Mouse (Mus musculus) urinary bladder, adult 18-20 months (tissue): Measurements from ENCODE around the gene Galk1.
"Not testable (repeated sequence)": the region's sequence is repeated elsewhere in the genome, so short reads cannot be mapped to it uniquely, and the experiment has no call there.

Experiments
- DNase-seq, 2 experiments: peaks; one replicate each; pipeline ENCODE4 v3.0.0; 2022; ENCODE audit warnings: low spot score in 2 of 2, mixed read lengths in 2 of 2

Gene Galk1

DNA sequence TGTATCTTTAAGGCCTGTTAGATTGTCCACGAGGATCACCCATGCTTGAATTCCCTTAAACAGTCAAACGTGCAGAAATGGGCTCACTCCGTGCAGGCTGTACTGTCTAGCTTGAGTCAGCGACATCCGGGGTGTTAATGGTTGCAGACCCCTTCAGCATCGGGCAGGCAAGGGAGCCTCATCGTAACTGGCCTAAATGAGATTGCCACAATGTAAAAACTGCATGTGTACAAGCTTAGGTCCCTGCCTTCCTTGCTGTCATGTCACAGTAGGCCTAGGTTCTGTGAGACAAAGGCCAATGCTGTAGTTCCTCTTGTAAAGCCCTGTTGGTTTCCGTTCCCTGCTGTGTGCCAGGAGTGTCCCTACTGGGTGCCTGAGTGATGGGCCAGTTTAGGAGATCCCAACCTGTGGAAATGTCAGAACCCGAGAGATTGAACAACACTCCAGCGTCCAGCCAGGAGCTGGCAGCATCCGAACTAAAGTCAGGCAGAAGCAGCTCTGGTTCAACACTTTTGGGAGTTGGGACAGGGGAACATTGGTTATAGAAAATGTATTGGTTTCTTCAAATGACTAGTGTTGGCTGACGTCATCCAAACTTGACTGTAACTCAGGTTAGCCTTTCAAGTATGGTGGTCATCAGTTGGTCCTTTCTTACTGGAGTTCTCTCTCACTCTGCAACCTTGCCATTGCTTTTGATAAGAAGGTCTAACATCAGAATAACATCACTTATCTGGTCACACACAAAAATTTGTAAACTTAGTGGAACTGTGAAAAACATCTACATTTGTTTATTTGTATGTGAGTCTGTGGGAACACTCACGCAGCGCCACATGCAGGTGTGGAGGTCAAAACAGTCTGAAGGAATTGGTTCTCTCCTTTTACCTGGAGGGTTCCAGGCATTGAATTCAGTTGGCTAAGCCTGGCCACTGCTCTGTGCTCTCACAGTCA lies 18.7 kb upstream of the Galk1 start:
- peak in 1 of 2 experiments; percentile 37 for DNase-seq

DNA sequence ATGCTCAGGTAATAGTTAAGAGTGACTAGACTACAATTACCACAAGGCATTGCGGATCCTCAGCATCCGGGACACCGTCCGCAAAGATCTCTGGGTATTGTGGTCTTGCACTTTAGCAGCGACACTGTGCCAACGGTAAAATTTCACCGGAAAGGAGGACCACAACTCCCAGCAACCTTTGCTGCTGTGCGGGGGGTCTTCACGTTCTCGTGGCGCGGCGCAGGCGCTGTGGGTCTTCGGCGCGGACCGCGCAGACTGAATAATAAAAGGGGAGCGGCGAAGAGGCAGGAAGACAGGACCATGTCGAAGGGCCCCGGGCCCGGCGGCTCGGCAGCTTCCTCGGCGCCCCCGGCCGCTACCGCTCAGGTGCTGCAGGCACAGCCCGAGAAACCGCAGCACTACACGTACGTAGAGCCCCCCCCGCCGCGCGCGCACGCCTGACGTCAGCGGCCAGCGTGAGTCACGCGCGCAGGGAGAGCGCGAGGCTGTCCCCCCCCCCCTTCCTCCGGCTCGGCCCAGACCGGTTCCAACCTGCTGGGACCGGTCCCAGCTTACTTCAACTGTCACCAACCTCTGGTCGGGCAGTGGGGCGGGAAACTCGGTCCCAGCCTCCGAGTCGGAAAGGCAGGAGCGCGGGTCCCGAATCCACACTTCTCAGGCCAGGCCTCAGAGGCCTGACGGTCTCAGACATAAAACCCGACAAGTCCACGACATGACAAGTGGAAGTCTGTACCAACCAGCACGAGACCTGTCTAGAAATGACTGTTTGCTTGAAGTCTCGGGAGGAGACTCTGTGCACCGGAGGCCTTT lies 17.8 kb upstream of the Galk1 start, which contains the start of gene Unk:
Unk (plus strand) TSS at position 235 of the 810 bp plus-strand sequence.
- DNase-seq: peak; percentile 95 to 97

DNA sequence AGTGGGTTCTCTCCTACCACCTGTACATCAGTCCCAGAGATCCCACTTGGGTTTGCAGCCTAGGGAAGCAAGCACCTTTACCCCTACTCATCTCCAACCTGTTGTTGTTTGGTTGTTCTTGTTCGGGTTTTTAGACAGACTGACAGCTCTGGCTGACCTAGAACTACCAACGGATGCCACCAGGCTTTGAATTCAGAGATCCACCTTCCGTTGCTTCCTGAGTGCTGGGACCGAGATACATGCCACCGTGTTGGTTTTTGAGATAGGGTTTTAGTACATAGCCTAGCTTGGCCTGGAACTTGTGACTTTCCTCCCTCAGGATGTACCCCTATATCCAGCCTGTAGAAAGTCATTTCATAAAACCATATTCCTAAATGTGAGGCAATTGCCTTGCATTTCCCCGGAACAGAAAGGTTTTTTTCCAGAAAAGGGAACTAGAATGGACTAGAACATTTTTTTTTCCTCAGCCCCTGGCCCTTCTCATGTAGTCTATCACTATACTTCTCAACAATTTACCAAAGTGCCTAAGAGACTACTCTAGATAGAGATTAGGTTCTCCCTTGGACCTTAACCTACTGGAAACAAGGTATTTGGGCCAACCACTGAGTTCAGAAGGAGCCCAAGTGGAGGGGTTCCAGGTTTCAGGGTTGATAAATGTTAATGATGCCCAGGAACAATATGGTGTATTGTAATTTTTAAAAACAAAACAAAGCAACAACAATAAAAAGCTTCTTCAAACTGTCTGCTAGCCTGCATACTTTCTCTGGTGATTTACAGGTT lies 16.8 kb upstream of the Galk1 start:
- no peak for DNase-seq

DNA sequence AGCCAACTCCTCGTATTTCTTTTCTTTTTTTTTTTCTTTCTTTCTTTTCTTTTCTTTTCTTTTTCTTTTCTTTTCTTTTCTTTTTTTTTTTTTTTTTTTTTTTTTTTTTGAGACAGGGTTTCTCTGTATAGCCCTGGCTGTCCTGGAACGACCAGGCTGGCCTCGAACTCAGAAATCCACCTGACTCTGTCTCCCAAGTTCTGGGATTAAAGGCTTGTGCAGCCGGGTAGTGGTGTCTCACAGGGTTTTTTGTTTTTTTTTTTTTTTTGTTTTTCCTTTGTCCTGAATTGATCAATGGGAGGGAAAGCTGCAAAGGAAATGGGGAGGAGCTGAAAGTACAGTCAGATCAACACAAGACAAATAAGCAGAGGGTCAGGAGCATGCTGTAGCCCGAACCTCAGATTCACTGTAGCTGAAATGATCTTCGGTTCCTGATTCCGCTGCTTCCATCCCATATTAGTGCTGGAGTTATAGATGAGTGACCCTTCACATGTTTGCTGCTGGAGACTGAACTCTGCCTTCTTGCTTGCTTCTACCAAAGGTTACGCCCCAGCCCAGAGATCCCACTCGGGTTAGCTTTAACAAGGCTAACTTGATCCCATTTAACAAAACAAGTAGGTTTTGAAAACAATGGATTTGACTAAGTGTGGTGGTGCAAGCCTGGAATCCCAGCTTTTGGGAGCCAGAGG lies 15.8 kb upstream of the Galk1 start:
- no peak for DNase-seq

DNA sequence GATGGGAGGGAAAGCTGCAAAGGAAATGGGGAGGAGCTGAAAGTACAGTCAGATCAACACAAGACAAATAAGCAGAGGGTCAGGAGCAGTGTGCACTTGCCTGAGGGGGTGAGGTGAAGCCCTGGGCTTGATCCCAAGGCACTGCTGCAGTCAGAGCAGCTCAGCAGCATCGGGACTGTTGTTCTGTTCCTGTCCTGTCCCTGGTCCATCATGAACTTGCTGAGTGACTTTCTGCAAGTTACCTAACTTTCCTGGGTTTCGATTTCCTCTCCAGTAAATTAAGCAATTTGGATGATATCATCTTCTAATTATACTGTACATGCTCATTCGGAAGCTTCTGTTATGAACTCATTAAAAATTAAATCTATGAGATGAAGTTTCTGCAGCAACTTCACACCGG lies 15.2 kb upstream of the Galk1 start, which contains the start of gene H3f3b:
H3f3b (minus strand) TSS at position 207 of the 400 bp plus-strand sequence.
- no peak for DNase-seq

DNA sequence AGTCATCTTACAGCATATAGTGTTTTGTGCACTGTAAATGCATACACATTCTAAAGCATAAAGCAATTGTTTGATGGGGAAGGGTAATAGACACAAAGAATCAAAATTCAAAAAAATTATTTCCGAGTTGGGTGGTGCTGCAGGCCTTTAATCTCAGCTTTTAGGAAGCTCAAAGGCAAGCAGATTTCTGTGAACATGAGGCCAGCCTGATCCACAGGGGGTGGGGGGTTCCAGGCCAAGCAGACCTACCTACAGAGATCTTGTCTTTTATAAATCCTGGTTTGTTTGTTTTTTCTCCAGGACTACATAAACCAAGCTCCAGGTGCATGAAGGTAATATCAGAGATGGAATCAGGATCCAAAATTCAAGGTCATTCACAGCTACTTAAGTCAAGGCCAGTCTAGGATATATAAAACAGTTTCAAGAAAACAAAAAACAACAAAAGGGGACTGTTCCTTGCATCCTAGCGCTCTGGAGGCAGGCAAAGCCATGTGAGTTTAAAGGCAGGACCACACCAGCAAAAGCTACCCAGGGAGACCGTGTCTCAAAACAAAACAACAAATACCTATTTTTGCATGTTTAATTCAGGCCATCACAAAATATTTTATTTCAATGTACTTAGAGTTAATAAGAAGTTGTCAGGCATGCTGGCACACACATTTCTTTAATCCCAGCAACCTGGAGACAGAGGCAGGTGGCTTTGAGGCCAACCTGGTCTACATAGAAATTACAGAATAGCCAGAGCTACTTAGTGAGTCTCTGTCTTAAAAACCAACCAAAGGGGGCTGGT lies 12.7 kb upstream of the Galk1 start:
- DNase-seq: no peak

DNA sequence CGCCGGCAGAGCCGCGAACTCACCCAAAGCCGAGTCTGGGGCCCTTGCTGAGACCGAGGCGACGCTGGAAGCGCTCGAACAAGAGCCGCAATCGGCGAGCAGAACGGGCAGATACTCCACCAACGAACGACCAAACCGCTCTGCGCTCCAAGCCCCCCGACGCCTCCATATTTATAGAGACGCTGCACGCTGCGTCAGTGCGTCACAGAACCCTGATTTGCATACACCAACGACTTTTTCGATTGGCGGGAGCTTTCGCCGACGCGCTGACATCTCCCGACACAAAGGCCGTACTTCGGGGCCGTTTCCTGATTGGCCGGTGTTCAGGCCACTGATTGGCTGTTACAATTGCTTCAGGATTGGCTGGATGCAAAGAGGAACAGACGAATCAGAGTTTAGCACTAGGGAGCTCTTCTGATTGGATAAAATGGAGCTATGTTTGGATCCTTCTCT lies 11.9 kb upstream of the Galk1 start:
- DNase-seq: peak in 1 of 2 experiments; percentile 94

DNA sequence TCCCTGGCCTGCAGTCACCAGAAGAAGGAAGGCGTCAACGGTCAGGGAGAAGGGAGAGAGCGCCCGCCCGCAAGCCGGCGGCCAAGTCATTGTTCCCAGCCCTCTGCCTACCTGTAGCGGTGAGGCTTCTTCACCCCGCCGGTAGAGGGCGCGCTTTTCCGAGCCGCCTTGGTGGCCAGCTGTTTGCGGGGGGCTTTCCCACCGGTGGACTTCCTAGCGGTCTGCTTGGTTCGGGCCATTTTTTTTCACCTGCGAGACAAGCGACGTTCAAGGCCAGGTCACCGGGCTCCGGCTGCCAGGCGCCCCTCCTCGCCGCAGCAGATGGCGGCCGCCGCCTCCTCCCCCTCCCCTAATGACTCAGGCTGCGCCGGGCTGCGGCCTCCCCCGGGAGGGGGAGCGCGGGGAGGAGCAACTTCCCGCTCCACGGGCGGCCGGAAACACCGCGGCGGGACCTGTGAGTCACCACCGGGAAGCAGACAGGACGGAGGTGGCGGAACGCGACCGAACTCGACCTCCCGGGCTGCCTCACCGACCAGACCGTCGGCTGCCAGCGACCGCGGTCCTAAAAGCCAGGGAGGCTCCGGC lies 11.3 kb upstream of the Galk1 start:
- peak; percentile 84 for DNase-seq

DNA sequence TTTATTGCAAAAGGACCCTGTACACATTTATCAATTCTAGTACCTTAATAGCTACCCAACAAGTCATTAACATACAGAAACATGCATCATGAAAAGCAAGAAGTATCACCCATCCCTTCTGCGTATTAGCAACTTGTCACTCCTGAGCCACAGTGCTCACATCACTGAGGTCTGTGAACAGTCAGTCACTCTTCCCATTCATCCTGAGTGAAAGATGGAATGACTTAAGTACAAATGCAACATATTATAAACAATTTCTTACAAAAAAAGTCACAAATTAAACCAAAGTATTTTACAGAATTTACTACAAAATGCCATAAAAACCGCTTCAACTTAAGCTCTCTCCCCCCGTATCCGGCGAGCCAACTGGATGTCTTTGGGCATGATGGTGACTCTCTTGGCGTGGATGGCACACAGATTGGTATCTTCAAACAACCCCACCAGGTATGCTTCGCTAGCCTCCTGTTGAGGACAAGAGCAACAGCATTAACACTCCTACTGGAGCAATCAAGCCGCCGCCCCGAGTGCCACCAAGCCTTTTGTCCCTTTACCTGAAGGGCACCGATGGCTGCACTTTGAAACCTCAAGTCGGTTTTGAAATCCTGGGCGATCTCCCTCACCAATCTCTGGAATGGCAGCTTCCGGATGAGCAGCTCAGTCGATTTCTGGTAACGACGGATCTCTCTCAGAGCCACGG lies 10.7 kb upstream of the Galk1 start:
- DNase-seq: not testable (repeated sequence)

DNA sequence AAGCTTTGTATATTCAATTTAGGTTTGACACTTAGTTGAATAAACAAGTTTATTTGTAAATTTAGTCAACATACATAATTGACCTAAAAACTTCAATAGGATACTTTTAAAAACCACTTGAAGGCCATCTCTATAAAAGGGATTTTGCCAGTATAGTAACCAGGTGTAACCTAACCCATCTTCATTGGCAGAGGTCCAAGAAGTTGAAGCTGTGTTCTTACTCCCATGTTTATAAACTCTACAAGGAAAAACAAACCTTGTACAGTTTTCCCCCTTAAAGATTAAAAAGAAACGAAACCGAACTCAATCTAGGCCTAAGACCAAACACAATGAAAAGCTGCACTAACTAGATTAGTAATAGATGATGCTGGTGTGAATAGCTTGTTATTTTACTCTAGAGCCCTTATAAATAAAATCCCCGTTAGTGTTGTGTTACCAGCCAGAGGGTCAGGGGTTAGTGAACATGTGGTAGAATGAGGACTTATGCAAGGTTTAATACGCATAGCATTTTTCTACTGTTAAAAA lies 9.8 kb upstream of the Galk1 start:
- DNase-seq: no peak

DNA sequence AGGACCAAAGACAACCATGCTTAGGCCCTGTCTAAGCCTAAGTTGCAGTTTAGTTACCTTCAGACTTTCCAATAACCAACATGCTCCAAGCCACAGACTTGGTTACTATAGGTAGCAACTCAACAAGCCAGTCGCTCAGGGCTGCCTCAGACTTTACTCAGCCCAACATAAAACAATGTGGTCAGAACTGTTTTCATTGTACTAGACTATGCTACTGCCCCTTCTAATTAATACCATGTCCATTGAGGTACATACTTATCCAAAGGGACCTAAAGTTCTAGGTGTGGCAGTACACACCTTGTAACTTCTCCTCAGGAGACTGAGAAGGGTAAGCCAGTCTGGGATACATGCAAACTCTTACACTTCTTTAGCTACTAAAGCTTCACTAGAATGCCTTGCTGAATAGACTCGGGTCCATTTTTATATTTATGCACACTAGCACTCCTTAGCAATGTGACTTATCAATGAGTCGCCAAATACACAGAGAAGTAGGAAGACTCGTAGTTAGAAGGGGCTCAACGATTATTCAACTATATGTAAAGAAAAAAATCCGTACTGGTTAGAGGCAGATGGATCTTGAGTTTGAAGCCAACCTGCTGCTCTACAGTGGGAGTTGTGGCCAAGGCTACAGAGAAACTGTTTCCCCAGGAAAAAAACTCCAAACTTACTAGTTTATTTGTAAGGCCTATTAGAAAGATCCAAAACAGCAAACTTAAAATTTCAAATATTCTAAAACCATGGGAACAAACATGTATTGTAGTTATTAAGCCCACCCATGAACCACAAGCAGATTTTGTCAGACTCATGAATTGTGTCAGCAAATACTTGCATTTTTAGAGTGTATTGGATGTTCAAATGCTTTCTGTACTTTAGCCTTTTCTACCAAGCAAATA lies 9.1 kb upstream of the Galk1 start:
- no peak for DNase-seq

DNA sequence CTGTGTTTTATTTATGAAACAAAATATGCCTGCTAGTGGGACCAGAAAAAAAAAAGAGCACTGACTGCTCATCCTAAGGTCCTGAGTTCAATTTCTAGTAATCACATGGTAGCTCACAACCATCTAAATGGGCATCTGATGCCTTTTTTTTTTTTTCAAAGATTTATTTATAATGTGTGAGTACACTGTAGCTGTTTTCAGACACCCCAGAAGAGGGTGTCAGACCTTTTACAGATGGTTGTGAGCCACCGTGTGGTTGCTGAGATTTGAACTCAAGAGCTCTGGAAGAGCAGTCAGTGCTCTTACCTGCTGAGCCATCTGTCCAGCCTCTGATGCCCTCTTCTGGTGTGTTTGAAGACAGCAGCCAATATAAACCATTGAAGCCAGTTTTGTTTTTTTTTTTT lies 8.0 kb upstream of the Galk1 start:
- DNase-seq: no peak

DNA sequence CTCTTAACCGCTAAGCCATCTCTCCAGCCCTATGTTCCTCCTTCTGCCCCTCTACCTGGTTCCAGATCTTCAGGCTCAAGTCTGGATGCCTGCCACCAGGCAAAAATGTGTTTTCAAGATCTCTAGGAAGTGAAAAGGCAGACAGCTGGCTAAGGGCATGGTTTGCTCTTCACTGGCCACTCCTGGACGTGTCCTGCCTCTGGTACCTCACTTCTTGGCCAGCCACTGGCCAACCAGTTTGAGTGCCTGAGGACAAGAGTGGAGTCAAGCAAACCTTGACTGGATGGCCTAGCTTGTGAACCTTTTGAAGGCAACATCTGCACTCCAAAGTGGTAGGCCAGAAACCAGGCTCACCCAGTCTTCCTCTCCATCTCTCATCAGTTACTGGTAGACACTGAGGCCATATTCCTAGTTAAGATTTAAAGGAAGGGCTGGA lies 7.5 kb upstream of the Galk1 start:
- no peak for DNase-seq

DNA sequence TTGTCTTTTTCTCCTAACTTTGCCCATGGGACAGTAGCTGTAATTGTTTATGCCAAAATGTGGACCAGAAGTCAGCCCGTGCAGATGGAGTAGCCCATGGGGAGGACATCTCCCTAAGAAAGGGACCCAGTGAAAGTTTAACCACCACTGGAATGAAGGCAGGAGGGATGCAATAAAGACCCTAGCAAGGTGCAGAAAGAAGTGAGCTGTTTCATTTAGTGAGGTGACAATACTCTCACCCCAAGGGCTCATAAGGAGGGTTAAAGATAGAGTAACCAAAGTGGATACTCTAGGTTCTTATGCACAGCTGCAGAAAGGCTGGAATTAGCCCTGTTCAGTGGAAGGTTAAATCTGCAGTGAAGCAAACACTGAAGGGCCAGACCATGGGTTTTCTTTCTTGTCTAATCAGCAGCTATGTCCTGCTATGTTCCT lies 6.9 kb upstream of the Galk1 start:
- no peak for DNase-seq

DNA sequence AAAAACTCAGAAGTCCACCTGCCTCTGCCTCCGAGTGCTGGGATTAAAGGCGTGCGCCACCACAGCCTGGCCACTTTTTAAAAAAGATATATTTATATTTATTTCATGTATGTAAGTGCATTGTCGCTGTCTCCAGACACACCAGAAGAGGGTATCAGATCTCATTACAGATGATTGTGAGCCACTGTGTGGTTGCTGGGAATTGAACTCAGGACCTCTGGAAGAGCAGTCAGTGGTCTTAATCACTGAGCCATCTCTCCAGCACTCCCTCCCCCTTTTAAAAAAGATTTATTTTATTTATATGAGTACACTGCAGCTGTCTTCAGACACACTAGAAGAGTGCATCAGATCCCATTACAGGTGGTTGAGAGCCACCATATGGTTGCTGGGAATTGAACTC lies 6.3 kb upstream of the Galk1 start:
- not testable (repeated sequence) for DNase-seq

DNA sequence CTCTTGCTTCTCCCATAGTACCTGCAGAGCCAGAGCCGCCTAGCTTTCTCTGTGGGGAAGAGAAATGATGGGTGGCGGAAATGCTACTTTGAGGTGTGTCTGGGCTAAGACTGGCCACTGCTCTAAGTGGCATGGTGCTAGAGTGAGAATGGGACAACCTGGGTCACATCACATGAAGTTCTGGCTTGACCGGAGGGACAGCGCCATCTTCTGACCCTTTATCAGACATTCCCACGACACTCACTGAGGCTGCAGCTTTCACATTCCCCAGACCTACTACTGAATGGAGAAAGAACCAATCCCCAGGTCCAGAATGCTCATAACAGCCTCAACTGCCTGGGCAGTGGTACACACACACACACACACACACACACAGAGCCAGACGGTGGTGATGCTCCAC lies 5.6 kb upstream of the Galk1 start:
- DNase-seq: no peak

DNA sequence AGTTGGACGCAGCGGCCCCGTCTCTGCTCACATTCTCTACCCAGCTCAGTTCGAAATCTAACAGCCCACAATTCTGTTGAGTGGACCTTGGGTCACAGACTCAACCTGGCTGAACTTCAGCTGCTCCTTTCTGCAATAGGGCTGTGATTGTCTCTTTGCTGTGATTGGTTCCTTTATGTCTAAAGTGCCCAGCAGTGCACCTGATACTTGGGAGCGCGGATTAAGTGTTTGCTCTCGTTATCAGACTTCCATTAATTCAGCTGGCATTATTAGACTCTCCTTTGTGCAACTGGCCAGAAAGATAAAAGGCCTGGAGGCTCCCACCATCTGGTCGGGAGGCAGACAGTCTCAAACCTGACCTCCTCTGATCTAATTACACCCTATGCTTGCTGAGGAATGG lies 2.3 kb upstream of the Galk1 start:
- no peak for DNase-seq
